Mouse (Mus musculus) Patski (cell line): ENCODE measurements around the gene Pcsk5. TPM values are rescaled to one million over a fixed set of nuclear protein-coding genes. Genes with fewer than 3 reads are reported as not detected.
A peak's percentile ranks its signal among the peaks of the same experiment; 100 is the strongest.

ENCODE experiments used
- ATAC-seq: fragments of 100-300 bp; one replicate; pipeline ENCODE4 v1.8.0; 2021
- CTCF ChIA-PET: fragments of 350-600 bp; sonication (Branson Sonifier 250); formaldehyde crosslinking; loops from one replicate; lab custom pipeline; 2022; ENCODE audit warnings: inconsistent platforms; lab: Charles Lee
- POLR2A ChIA-PET: fragments of 350-600 bp; sonication (Branson Sonifier 250); formaldehyde crosslinking; loops from one replicate; lab custom pipeline; 2022; ENCODE audit warnings: antibody characterized with exemption, inconsistent platforms; lab: Charles Lee
- DNase-seq: peaks from one replicate; pipeline ENCODE4 v3.0.0-alpha.2; 2011; ENCODE audit warnings: low read depth, low spot score
- H3K27me3 ChIP-seq: fragments of 371-371 bp; one replicate; pipeline ENCODE4 v1.5.1; 2021
- CTCF ChIP-seq: fragments of 100-300 bp; IDR thresholded peaks from one replicate; pipeline ENCODE4 v1.5.1; 2021
- in situ Hi-C: fragments of 300-500 bp; cut with MboI; formaldehyde crosslinking; loops from 3 replicates; pipeline ENCODE4 v1.11.1; 2018; ENCODE audit warnings: low pct_unique_long_range_greater_than_20kb, mixed read lengths
- polyA plus RNA-seq: library from polyadenylated mRNA; unstranded; gene quantifications from one replicate; pipeline ENCODE4 v1.2.3, GENCODE M21; 2021

Pcsk5 gene
- polyA plus RNA-seq, 1 experiment from 2014 or later: 2.3 TPM

DNA sequence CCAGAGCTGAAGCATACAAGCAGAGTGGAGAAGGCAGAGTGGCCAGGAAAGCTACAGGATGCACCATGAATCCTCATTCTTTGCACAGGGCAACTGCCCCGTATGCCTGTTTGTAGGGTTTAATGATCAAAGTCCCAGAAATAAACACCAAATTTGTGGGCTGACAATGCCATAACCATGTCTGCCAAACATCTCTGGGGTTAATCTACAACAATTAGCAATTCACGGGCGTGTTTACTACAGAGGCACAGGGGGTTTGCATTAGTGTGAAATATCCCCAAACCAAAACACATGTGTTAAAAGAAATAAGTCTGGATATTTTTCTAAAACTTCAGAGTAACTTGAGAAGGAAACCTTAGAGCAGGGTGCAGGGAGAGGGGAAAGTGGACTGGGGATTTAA, 178.1 kb downstream of the Pcsk5 start:
- POLR2A ChIA-PET: no interaction called here
- DNase-seq: no peak
- ATAC-seq: no peak
- TF ChIP-seq CTCF: no peak
- CTCF ChIA-PET: no interaction called here
- in situ Hi-C loops: no loop called here
- H3K27me3 ChIP-seq: no peaks in the 10 kb centered on the region

DNA sequence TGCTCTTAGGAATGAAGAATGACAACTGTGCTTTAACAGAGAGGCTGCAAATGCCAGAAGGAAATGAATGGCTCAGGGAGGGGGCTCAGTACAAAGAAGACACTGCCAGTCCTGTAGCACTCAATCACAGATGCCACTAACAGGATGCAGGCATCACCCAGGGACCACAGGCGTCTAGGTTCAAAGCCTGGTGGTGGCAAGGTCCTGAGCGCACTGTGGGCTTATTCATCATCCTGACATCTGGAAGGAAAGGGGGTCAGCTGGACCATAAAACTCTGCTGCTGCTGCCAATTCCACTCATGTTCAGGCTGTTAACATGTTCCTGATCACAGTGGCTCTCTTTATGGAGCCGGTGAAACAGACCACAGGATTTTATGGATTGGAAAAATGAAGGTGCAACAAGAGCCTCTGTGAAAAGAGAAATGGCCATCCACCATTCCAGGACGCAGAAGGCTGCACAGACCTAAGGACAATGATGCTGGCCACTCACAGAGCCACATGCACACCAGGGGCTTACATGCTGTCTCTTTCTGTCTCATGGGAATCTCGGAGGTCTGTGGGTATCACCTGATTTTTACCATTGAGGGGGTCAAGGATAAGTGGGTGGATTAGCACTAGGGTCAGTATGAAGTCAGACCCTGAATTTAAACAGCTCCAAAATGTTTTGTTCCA, 186.5 kb downstream of the Pcsk5 start:
- no peak for ATAC-seq
- DNase-seq: no peak
- ChIA-PET CTCF (interaction anchor here (2.0 kb wide), 1 partner anchor 14 kb away, joined by 7 read pairs; no protein-coding TSS in a partner anchor), POLR2A (no interaction called here)
- in situ Hi-C loops: no loop called here
- TF ChIP-seq CTCF: no peak
- no peaks in the 10 kb centered on the region for H3K27me3 ChIP-seq

DNA sequence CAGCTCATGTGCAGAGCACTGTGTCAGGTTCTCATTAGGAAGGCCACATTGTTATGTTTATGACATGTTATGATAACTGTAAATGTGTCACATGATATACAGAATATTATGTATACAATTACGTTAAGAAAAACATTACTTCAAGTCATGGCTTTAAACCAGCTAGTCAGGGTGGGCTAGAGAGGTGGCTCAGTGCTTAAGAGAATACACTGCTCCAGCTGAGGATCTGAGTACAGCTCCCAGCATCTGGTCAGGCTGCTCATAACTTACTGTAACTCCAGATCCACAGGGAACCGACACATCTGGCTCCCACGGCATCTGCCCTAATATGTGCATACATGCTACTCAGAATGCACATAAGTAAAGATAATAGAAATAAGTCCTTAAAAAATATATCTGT, 187.5 kb downstream of the Pcsk5 start:
- in situ Hi-C loops: no loop called here
- no peaks in the 10 kb centered on the region for H3K27me3 ChIP-seq
- ChIA-PET CTCF (no interaction called here), POLR2A (no interaction called here)
- DNase-seq (no peak), ATAC-seq (no peak)
- TF ChIP-seq CTCF: no peak

DNA sequence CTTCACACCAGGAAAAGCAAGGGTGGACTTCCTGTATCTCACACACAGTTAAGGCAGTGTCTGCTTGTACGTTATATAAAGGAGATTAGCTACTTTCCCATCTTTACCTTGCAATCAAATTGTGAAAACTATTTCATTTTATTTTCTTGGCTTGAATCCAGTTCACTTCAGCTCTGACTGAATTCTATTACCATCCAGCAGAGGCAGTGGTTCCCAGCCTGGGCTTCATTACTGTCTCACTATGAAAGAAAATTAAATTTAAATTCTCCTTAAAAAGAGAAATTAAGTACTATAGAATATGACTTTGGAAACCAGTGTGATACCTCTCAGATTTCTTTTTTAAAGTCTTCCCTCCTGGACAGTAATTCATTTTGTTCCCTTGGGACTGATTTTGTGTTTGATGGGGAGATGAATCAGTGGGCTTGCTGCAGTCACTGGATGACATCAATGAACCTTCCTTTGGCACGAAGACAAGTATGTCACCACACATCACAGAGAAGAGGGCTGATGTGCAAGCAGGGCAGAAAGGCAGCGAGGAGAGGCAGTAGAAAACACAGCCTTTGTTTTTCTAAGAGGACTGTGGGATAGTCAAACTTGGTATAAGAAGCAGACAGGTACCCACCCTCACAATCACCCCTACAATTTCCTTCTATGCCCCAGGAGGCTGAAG, 194.2 kb downstream of the Pcsk5 start:
- in situ Hi-C loops: no loop called here
- DNase-seq (peak; percentile 19), ATAC-seq (no peak)
- peak; percentile 23 for TF ChIP-seq CTCF
- POLR2A ChIA-PET: no interaction called here
- CTCF ChIA-PET: no interaction called here
- no peaks in the 10 kb centered on the region for H3K27me3 ChIP-seq

DNA sequence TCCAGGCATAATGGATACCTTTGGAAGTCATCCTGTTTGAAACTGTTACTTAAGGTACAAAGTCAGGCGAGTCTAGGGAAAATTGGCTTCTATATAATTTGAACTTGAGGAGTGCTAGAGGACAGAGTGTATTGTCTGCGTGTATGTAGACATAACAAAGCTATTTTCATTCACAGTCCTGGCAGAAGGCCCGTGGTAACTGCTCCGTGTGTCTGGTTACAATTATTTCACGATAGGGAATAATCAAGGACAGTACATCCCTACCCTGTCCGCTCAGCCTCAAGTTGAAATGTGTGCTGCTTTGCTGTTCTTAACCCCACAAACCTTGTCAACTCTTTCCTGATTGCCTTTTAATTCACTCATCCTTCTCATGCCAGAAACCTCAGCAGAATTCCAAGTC, 201.4 kb downstream of the Pcsk5 start:
- no peaks in the 10 kb centered on the region for H3K27me3 ChIP-seq
- ChIA-PET CTCF (no interaction called here), POLR2A (no interaction called here)
- DNase-seq (no peak), ATAC-seq (no peak)
- no peak for TF ChIP-seq CTCF
- in situ Hi-C loops: no loop called here

DNA sequence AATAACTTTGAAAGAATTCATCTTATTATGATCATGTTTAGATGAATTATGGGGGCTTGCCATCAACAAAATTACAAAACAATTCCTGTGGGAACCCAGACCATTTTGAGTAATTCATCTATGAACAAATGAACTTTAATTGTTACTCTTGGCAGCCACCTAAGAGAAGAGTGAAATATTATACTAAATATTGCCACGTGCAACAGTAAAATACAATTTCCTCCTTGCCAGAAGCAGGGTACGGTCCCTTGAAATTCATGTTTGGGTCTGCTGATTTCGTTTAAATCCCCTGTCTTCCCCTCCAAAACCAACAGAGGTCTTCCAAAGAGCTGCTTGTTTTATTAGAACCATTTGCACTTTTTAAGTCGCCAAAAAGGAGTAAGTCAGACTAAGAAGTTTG, 221.8 kb downstream of the Pcsk5 start:
- POLR2A ChIA-PET: no interaction called here
- ATAC-seq (no peak), DNase-seq (no peak)
- no peak for TF ChIP-seq CTCF
- CTCF ChIA-PET: interaction anchor here (1.1 kb wide), 1 partner anchor 13 kb away, joined by 3 read pairs; no protein-coding TSS in a partner anchor
- in situ Hi-C loops: no loop called here
- H3K27me3 ChIP-seq: no peaks in the 10 kb centered on the region

DNA sequence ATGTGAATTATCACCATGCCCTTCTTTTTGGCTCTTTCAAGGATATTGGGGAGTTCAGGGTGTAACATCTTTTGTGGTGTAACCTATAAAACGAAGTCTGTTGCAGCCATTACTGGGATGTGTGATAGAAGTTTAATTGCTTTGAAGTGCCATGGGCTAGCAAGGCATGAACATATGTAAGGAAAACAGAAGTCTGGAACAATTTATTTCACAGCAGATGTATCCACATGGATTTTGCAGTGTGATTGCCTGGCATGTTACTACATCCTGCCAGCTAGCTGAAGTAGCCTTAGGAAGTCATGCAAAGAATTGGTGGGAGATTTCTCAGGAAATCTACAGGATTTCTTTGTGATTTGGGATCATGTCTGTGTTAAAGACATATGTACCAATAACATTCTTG, 230.9 kb downstream of the Pcsk5 start:
- ChIA-PET POLR2A (no interaction called here), CTCF (interaction anchor here (1.0 to 1.5 kb wide), 2 partner anchors 15 to 28 kb away, joined by 3 read pairs; no protein-coding TSS in a partner anchor)
- no peaks in the 10 kb centered on the region for H3K27me3 ChIP-seq
- ATAC-seq (no peak), DNase-seq (no peak)
- in situ Hi-C loops: no loop called here
- no peak for TF ChIP-seq CTCF

DNA sequence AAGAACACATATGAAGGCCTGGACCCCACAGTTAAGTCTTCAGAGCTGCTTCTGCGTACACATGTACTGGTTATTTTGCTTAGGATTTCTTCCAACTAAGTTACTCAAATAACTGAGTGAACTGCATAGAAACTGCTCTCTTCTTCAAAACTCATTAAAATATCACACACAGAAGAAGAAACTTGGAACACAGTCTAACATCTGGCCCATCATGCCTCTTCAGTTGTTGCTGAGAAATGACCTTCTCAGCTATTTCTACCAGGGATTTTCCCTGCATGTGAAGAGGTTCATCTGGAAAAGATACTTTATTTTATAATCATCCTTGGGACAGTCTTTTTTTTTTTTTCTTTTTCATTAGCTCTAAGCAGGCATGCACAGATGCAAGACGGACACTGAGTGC, 231.3 kb downstream of the Pcsk5 start:
- DNase-seq (no peak), ATAC-seq (no peak)
- no peak for TF ChIP-seq CTCF
- H3K27me3 ChIP-seq: no peaks in the 10 kb centered on the region
- POLR2A ChIA-PET: no interaction called here
- in situ Hi-C loops: no loop called here
- CTCF ChIA-PET: interaction anchor here (0.9 kb wide), 1 partner anchor 18 kb away, joined by 5 read pairs; no protein-coding TSS in a partner anchor

DNA sequence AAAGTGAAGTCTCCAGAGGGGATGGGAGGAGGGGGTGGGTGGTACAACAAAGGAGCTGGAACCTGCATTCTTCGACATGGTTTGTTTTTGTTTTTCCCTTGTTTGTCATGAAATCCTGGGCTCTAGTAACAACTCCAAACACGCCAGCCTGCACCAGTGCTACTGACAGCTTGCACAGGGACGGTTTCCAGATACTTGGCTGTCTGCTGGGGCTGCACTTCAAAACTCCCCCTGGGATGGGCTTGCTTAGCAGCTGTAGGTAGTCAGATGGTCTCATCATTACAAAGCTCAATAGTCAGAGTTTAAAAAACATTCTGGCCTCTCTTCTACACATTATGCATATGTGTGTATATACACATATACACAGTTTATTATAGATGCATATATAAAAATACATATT, 234.1 kb downstream of the Pcsk5 start:
- no peak for TF ChIP-seq CTCF
- ATAC-seq: no peak
- no peak for DNase-seq
- in situ Hi-C loops: no loop called here
- ChIA-PET POLR2A (no interaction called here), CTCF (interaction anchor here (1.0 kb wide), 1 partner anchor 21 kb away, joined by 3 read pairs; no protein-coding TSS in a partner anchor)
- no peaks in the 10 kb centered on the region for H3K27me3 ChIP-seq

DNA sequence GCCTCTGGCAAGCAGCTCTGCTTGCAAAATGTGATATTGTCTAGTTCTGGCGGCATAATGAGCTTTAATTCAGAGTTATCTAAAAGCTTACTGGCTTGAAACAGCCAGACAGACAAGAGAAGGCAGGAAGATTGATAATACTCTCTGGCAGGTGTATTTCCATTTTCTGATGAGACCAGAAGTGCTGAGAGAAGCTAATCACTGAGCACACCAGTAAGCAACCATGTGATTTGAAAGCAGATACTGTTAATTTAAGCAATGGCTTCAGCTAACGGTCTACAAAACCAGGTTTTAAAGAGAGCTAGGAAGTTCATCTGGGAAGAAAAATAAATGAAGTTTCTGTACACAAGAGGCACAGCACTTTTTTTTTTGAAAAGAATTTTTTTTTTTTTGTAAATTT, 237.1 kb downstream of the Pcsk5 start:
- no peak for DNase-seq
- TF ChIP-seq CTCF: no peak
- ChIA-PET CTCF (interaction anchor here (1.1 to 1.2 kb wide), 2 partner anchors 24 to 257 kb away, joined by 3 read pairs; no protein-coding TSS in a partner anchor), POLR2A (interaction anchor here (0.6 kb wide), 1 partner anchor 9 kb away, joined by 3 read pairs; no protein-coding TSS in a partner anchor)
- no peak for ATAC-seq
- in situ Hi-C loops: no loop called here
- H3K27me3 ChIP-seq: no peaks in the 10 kb centered on the region

DNA sequence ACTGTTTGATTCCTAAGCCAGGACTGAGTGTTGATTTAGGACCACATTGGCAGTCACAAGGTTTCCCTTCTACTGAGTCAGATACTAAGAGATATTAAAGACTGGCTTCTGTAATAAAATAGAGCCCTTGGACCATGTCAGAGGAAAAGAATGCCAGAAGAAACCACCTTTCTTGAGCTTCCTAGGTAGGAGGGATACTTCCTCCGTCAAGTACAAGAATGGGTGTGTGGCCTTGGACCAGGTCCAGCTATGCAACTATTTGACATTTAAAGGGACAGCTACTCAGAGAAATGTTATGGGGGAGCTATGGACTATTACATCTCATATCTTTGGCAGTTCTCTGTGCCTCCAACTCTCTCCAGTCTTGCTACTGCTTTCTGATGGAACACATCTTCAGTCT, 244.6 kb downstream of the Pcsk5 start:
- in situ Hi-C loops: no loop called here
- no peak for TF ChIP-seq CTCF
- DNase-seq (peak; percentile 3), ATAC-seq (peak; percentile 54)
- ChIA-PET CTCF (interaction anchor here (1.7 kb wide), 1 partner anchor 12 kb away, joined by 4 read pairs; no protein-coding TSS in a partner anchor), POLR2A (no interaction called here)
- H3K27me3 ChIP-seq: no peaks in the 10 kb centered on the region
